Mouse (Mus musculus): ENCODE results near the gene Gba2. TPM values are rescaled to one million over a fixed set of nuclear protein-coding genes. Genes with fewer than 3 reads are reported as not detected.
"Not testable (repeated sequence)": the region's sequence is repeated elsewhere in the genome, so short reads cannot be mapped to it uniquely, and the experiment has no call there.

The Gba2 gene
- total RNA-seq (2021) (10 to 100 TPM in 1 of 2 experiments, 1 to 10 TPM in 1; 6.8 to 13.0 TPM), polyA plus RNA-seq (2012; rRNA removed) (13.4 and 13.9 TPM in 2 replicates)
- long read RNA-seq, transcript Gba2-201 (17 exons, 3,544 nt), result major isoform, 11 of 17 reads
- long read RNA-seq, partial matches to known transcripts, result 2 of 17 reads
- long read RNA-seq, other reads (novel, unspliced or antisense), result 4 of 17 reads

- peak; percentile 96 for DNase-seq
These were observed at the start of gene Gba2, which contains the start of gene Rgp1 for GRCm38 (mm10) chr4:43578376-43579204. Gene Gba2 (minus strand): TSS chr4:43578873. Gene Rgp1 (plus strand): TSS chr4:43578715.

- peak; percentile 26 for DNase-seq
These were observed 41.6 kb upstream of the Gba2 start for GRCm38 (mm10) chr4:43620146-43620778.

- DNase-seq, result peak; percentile 8
These were observed 34.5 kb upstream of the Gba2 start for GRCm38 (mm10) chr4:43613060-43613730.

- no peak for DNase-seq
These were observed 33.9 kb upstream of the Gba2 start for GRCm38 (mm10) chr4:43612534-43612933.

- no peak for DNase-seq
These were observed 26.3 kb upstream of the Gba2 start for GRCm38 (mm10) chr4:43604751-43605685.

- no peak for DNase-seq
These were observed 25.4 kb upstream of the Gba2 start for GRCm38 (mm10) chr4:43604099-43604498.

GRCm38 (mm10) chr4:43600195-43600934 lies 21.7 kb upstream of the Gba2 start:
- no peak for DNase-seq

GRCm38 (mm10) chr4:43598650-43599380 lies 20.1 kb upstream of the Gba2 start:
- DNase-seq, result no peak

GRCm38 (mm10) chr4:43598200-43598599 lies 19.5 kb upstream of the Gba2 start:
- DNase-seq, result no peak

- not testable (repeated sequence) for DNase-seq
These were observed 17.9 kb upstream of the Gba2 start for GRCm38 (mm10) chr4:43596597-43596996.

GRCm38 (mm10) chr4:43593453-43593852 lies 14.8 kb upstream of the Gba2 start:
- no peak for DNase-seq

GRCm38 (mm10) chr4:43591961-43592360 lies 13.3 kb upstream of the Gba2 start:
- DNase-seq, result no peak

- no peak for DNase-seq
These were observed 12.9 kb upstream of the Gba2 start for GRCm38 (mm10) chr4:43591543-43591942.

GRCm38 (mm10) chr4:43587681-43588080 lies 9.0 kb upstream of the Gba2 start:
- DNase-seq, result no peak

GRCm38 (mm10) chr4:43586411-43586810 lies 7.7 kb upstream of the Gba2 start:
- DNase-seq, result peak; percentile 73

GRCm38 (mm10) chr4:43585682-43586081 lies 7.0 kb upstream of the Gba2 start:
- DNase-seq, result no peak

- peak; percentile 69 for DNase-seq
These were observed 6.1 kb upstream of the Gba2 start, which contains the start of gene Msmp for GRCm38 (mm10) chr4:43584444-43585416. Gene Msmp (minus strand): TSS chr4:43584494.

GRCm38 (mm10) chr4:43583421-43583820 lies 4.7 kb upstream of the Gba2 start:
- DNase-seq, result no peak
